Mouse (Mus musculus) mesoderm, embryonic 11.5 days (tissue): Measurements from ENCODE around the gene Trh.
A peak's percentile ranks its signal among the peaks of the same experiment; 100 is the strongest.

Experiments
- DNase-seq: peaks from one replicate; pipeline ENCODE4 v3.0.0-alpha.2; 2012; ENCODE audit warnings: low read depth, low spot score

Gene Trh

DNA sequence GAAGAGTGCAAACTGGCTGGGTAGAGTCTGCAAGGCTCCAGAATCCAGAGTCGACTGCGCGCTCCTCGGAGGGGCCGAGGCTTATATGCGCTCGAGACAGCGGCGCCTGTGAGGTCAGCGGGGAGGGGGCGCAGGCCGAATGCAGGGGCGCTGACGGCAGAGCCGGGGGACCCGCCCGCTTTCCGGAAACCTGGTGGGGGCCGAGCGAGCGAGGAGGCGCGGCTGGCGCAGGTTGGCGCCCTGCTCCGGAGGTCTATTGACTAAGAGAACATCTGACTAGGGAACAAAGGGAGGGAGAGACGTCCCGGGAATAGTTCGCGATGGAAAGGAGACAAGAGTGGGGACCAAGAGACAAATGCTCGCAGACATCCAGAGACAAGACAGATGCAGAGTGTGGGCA, at the start of gene Trh:
Gene Trh (minus strand): TSS at position 60 of the 400 bp plus-strand sequence.
- DNase-seq: peak; percentile 12

- no peak for DNase-seq
These were observed 46.4 kb upstream of the Trh start for GRCm38 (mm10) chr6:92290826-92291225.

- no peak for DNase-seq
These were observed 42.4 kb upstream of the Trh start for GRCm38 (mm10) chr6:92286889-92287288.

- peak; percentile 73 for DNase-seq
These were observed 41.9 kb upstream of the Trh start for GRCm38 (mm10) chr6:92286258-92286888.

- no peak for DNase-seq
These were observed 41.1 kb upstream of the Trh start for GRCm38 (mm10) chr6:92285559-92285958.

GRCm38 (mm10) chr6:92277179-92277578, 32.7 kb upstream of the Trh start:
- DNase-seq: no peak

DNA sequence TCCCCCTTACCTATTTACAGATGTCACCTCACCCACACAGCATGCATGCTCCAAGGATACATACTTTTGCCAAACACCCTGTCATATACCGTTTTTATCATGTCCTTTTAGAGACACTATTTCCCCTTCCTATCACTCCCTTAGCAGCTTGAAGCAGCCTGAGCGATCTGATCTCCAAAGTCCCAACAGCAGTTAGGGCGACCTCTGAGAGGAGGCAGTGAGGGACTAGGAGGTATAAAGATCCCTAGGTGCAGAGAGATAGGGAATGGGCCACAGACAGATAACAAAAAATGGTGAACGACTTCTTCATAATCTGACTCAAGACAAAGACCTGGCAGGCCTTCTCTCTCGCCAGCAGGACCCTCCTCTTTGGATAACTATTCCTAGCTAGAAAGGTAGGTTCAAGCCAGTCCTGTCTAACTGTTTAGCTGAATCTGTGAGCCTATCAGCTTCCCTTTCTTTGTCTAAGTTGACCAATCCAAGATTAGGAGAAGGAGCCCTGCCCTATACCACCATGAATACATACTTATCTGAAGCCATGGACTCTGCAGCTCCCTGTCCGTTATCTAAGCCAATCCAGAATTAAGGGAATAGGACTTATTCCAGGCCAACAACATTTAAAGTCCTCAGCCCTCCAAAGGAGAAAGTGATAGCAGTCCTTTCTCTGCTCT, 29.3 kb upstream of the Trh start:
- DNase-seq: no peak

- DNase-seq: no peak
These were observed 28.2 kb upstream of the Trh start for GRCm38 (mm10) chr6:92272601-92273000.

DNA sequence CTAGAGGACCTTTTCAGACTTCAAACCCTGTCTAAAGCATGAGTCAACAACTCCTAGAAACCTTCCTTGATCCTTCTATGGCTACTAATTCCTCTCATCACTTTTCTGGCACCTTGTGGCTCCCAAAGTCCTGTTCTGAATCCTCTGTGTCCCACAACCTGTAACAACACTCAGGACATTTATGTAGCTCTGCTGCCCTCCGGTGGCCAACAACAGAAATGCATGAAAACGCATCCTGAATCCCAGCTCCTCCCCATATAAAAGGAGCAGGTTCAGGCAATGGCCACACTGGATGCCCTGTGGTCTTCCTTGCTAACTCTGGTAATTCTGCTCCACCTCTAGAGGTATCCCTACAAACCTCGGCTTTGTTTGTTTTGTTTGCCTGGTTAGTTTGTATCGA, 24.6 kb upstream of the Trh start:
- DNase-seq: peak; percentile 79

DNA sequence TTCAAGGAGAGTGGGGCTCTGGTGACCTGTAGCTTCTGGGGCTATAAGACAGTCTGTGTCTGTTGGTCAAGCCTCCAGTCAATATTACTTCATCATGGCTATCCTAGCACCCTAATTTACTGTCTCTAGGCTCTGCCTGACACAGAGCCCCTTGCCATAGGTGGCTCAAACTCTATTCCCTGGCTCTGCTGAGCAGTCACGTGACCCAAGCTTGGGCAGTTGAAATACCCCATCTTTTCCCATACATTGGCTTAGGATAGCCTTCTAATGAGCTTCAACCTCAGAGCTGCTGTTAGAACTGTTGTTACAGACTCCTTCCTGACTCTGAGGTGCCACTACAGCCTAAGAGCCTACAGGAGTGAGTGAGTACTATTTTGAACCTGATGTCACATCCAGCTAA, 23.6 kb upstream of the Trh start:
- no peak for DNase-seq

DNA sequence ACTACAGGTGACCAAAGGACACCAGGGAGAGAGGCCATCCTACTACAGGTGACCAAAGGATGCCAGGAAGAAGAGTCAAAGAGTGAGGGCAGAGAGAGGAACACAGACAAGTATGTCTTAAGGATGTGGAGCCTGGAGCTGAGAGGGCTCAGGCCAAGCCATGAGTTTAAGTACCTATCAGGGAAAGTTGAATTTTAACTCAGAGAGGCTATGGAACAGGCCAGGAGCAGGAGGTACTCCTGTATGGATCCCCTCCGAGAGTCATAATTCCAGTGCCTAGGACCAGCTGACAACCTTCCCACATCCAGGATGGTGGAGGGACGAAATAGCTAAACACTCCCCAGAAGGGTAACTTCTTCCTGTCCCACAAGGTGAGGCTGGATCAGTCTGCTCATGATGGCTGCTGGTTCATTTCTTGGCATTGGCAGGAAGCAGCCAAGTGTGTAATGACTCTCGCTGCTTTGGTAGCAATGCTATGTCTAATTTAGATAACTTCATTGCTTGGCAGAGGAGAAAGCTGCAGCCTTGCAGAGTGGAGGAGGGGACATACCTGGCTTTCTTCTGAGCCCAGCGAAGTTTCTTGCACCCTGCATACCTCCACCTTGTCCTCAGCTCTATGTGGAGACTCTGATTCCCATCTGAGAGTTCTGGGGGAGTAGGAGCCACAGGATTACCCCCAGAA, 16.9 kb upstream of the Trh start:
- DNase-seq: no peak

DNA sequence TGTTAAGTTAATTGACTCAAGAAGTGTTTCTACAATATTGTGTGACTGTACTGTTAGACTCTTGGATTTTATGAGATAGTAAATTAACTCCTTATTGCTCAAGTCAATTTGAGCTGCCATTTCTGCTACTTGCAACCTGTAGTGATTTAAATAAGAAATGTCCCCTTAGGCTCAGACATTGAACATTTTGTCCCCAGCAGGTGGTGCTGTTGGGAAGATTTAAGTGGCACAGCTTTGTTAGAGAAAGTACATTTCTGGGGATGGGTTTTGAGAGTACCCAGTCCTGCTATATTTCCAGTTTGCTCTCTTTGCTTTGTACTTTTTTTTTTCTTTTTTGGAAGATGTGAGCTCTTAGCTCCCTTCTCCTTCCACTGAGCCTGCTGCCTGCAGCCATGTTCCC, 10.9 kb upstream of the Trh start:
- DNase-seq: no peak

DNA sequence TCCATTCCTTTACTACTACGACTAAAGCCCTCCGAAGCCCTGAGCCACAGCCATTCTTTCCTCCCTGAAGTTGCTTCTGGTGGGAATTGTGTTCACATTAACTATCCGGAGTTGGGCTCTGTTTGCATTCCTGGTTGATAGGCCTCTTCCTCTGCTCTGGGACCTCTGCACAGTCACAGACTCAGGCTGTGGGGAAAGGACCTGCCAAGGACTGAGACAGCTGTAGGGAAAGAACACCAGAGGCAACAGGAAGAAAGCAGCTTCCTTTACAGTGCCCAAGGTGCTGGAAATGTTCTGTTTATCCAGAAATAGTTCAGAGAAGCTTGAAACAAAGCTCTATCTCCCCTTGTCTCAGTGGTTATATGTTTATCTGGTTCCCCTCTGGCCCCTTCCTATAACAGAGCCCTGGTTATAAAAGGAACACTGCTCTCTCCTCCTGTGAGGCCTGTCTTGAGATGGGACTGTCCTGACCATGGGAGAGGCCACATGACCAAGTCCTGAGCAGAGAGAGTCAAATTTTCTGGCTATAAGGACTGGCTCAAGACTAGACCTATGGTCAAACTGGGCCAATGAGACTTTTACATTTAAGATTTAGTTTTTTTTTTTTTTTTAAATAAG, 8.9 kb upstream of the Trh start:
- DNase-seq: no peak

GRCm38 (mm10) chr6:92247215-92247919, 2.9 kb upstream of the Trh start:
- no peak for DNase-seq

- no peak for DNase-seq
These were observed 1.9 kb upstream of the Trh start for GRCm38 (mm10) chr6:92246335-92246734.

DNA sequence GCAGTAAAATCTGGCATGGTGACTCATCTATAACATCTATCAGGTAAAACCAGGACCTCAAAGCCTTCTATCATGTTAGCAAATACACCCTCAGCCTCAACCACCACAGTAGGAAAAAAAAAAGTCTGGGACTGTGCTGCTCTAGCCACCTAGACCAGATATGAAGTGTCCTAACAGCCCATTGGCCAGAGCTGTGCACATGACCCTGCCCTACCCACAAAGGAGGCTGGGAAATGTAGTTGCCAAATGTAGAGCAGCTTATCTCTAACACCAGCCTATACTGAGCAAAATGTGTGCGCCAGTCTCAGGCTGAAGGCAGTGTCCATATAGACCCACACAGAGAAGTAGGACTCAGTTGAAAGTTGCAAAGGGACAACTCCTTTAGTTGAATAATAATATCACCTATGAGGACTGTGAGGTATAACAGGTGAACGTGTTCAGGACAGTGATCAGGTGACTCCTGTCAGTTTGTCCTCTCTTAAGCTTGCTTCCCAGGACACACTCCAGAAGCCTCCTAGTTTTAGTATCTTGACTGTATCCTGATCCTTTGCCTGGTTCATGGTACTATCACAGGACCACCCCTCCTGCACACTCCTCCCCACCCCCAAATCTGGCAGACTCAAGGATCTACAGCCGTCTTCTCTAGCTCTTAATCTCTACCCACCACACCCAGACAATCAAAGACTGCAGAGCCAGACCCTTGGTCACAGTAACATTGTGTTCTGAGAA, 3.1 kb downstream of the Trh start:
- DNase-seq: peak; percentile 25

DNA sequence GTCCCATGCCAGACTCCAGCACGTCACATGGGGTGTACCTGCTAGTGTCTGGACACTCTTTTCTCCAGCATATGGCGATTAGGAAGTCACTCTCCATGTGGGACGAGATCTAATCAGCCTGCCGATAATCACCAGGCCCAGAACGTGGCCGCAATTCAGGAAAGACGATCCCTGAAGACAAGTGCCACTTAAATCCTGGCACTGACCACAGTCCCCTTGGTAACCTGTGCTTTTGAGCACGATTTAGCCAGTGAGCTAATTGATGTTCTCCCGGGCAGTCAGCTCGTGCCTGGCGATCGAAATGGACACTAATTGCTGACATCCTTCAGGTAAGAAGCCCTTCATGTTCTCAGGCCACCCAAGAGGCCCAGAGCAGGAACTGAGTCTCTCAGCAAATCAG, 9.4 kb downstream of the Trh start:
- DNase-seq: no peak

DNA sequence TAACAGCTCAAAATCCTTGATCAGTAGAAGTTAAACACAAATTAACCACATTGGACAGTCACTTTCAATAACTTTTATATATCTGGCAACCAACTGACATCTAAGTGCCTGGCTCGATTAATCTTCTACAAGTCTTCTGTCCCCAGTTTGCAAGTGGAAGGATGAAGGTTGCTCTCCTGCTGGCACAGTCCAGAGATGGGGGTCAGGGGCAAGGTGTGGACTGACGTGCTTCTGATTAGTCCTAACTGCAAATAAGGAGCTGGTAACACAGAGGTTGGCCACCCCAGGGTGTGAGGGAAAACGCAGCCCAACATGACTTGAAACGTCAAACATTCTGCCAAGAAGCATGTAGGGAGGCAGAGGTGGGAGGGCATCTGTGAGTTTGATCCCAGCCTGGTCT, 12.7 kb downstream of the Trh start:
- DNase-seq: no peak

- DNase-seq: no peak
These were observed 13.1 kb downstream of the Trh start for GRCm38 (mm10) chr6:92231356-92231755.

DNA sequence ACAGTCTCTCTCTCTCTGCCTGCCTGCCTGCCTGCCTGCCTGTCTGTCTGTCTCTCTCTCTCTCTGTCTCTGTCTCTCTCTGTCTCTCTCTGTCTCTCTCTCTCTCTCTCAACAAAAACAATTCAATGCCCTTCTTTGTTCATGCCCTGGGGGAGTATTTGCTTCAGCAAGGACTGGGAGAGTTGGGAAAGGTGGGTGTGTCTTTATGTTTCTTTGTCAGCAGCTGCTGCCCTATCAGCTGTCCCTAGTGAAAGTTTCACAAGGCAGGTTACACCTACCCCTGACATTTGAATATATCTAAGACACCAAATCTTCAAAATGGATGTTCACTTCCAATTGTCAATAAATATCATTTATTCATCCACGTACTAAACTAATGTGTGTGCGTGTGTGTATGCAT, 14.9 kb downstream of the Trh start:
- no peak for DNase-seq

GRCm38 (mm10) chr6:92229103-92229502, 15.3 kb downstream of the Trh start:
- no peak for DNase-seq
